ENCODE assay signal across 20 mouse cellular contexts in genomic region chr10:126185410-126185809, GRCm38 (mm10).
DNase-seq lines count a peak whose midpoint lies in the region; TF ChIP-seq lines count a peak whose summit lies in the region.
"Had no signal": no experiment of that assay in that cellular context is flagged by ENCODE, and none has a peak within 500 bp of the region (broad histone marks: within the 10 kb centered on the region; RNA-seq: fewer than 3 reads in every experiment).

No protein-coding gene starts in this region.

- DNase-seq in layer of hippocampus, adult 18-20 months (ENCODE audit: low spot score in 2 of 2), result peak; percentile 59 to 85
- no peak for DNase-seq in layer of hippocampus, adult 9-10 months (ENCODE audit: low spot score)
- peak; percentile 45 to 61 for DNase-seq in layer of hippocampus, adult 2 months (ENCODE audit: low spot score in 2 of 2)
- peak; percentile 75 for DNase-seq in layer of hippocampus, adult 9-11 months
- no peak for DNase-seq in urinary bladder, adult 18-20 months (ENCODE audit: low spot score in 2 of 2)
- no peak for DNase-seq in heart, postnatal 14 days
- DNase-seq: adrenal gland, adult 2 months; adrenal gland, postnatal 14 days; cerebellum, adult 18-20 months; cerebellum, adult 9-10 months; cerebellum, postnatal 14 days; forebrain, postnatal 0 days; gastrocnemius, adult 2 months; gastrocnemius, postnatal 14 days; heart, adult 11 months; heart, postnatal 36 days had no signal

- intact Hi-C loops in heart, postnatal 14 days (cut with DNase I), result no loop called here

- H3K4me3 ChIP-seq in layer of hippocampus, adult 2 months, result no peak overlapping the region
- H3K4me3 ChIP-seq: embryonic facial prominence, embryonic 12.5 days; embryonic facial prominence, embryonic 15.5 days; gastrocnemius, adult 2 months; hindbrain, embryonic 10.5 days; hindbrain, embryonic 13.5 days had no signal

- TF ChIP-seq CTCF in layer of hippocampus, adult 2 months (conservative IDR thresholded peaks at IDR 0.05), result no peak

- peak overlapping the region; percentile 75 for H3K27ac ChIP-seq in layer of hippocampus, adult 2 months
- H3K27ac ChIP-seq: embryonic facial prominence, embryonic 12.5 days; embryonic facial prominence, embryonic 15.5 days; gastrocnemius, adult 2 months; hindbrain, embryonic 10.5 days; hindbrain, embryonic 13.5 days had no signal

Comparison
In these comparisons a context has a peak if more than half of its experiments do, and no peak if none do; other contexts are left out.
1. DNase-seq: peak in layer of hippocampus, adult 18-20 months (2 of 2), layer of hippocampus, adult 2 months (2 of 2) and layer of hippocampus, adult 9-11 months (single experiment); none in layer of hippocampus, adult 9-10 months (single experiment), urinary bladder, adult 18-20 months (0 of 2) and heart, postnatal 14 days (0 of 2).